Mouse (Mus musculus) midbrain, embryonic 10.5 days (tissue): ENCODE data around the gene Otx2. TPM values are rescaled to one million over a fixed set of nuclear protein-coding genes. Genes with fewer than 3 reads are reported as not detected.
A peak's percentile ranks its signal among the peaks of the same experiment; 100 is the strongest.

Source experiments
- DNase-seq: peaks from one replicate; pipeline ENCODE4 v3.0.0-alpha.2; 2017; ENCODE audit warnings: low spot score
- H3K27ac ChIP-seq: fragments of 300-500 bp; sonication (generic); replicated peaks from 2 replicates; pipeline ENCODE4 v1.5.1; 2016; ENCODE audit warnings: mild to moderate bottlenecking
- H3K27me3 ChIP-seq: fragments of 300-500 bp; sonication (generic); 2 replicates; pipeline ENCODE4 v1.6.1; 2016; ENCODE audit warnings: low read depth, mild to moderate bottlenecking; ENCODE audit not compliant: poor library complexity, severe bottlenecking
- H3K36me3 ChIP-seq: fragments of 300-500 bp; sonication (generic); 2 replicates; pipeline ENCODE4 v1.6.1; 2016; ENCODE audit warnings: mild to moderate bottlenecking, moderate library complexity
- H3K4me1 ChIP-seq: fragments of 300-500 bp; sonication (generic); 2 replicates; pipeline ENCODE4 v1.6.1; 2016
- H3K4me3 ChIP-seq: fragments of 300-500 bp; sonication (generic); 2 replicates; pipeline ENCODE4 v1.5.1; 2016; ENCODE audit warnings: mild to moderate bottlenecking, moderate library complexity
- H3K9me3 ChIP-seq: fragments of 300-500 bp; sonication (generic); replicated peaks from 2 replicates; pipeline ENCODE4 v1.6.1; 2016; ENCODE audit warnings: mild to moderate bottlenecking
- WGBS: fragments of 180-500 bp; shearing (Covaris S2); methylation state at CpG from one replicate; pipeline ENCODE4 v1.1.7; 2016; 5-methylcytosine and 5-hydroxymethylcytosine counted together
- polyA plus RNA-seq: library from polyadenylated mRNA; unstranded; fragments of >200 nt; fragmentation: Nextera tagmentation; extraction: Ambion mirVana; gene quantifications from 2 replicates; pipeline ENCODE4 v1.2.1, GENCODE M21; 2016

Otx2 gene
- 149 and 169 TPM in 2 replicates for polyA plus RNA-seq

DNA sequence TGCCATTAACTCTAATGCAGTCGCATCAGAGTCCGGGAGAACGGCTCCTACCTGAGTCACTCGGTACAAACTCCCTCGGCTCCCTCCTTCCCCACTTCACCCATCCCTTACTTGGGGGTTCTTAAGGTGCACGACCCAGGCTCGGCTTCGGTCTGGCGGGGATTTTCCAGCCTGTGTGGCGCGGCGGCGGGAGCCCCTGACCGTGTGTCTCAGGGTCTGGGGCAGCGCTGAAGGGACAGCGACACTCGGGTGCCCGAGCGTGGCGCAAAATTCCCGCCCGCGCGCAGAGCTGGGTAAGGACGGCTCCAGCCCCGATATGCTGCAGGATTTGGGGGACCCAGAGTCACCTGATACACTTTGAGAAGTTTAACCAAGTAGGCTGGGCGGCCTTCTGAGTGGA is at the start of gene Otx2:
Gene Otx2 (minus strand): TSS at position 279 of the 400 bp plus-strand sequence.
- peak; percentile 64 for DNase-seq
- under 1% methylated on average over 27 of the region's 27 CpGs for WGBS
- no peaks in the 10 kb centered on the region for H3K9me3 ChIP-seq
- peak within 1 kb of the TSS; percentile 100 for H3K27ac ChIP-seq
- H3K36me3 ChIP-seq = no peaks in the 10 kb centered on the region
- peak within 1 kb of the TSS; percentile 97 for H3K4me3 ChIP-seq
- H3K4me1 ChIP-seq = peaks cover 71% of the 10 kb centered on the region
- peaks cover 76% of the 10 kb centered on the region for H3K27me3 ChIP-seq

DNA sequence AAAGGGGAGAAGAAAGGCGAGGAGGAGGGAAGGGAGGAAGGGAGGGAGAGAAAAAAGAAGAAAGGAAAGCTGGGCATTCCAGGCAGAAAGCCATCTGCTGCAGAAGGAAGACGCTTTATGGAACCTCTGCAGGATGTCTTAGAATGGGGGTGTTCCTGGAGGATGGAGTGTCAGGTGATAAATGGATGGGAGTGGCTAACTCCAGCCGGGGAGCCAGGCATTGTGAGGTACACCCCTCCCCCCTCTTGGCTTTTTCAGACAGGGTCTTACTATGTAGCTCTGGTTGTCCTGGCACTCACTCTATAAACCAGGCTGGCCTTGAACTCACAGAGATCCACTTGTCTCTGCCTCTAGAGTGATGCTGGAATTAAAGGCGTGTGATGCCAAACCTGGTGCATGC is 49.1 kb upstream of the Otx2 start:
- WGBS = 43% methylated on average over 4 of the region's 4 CpGs
- no peaks in the 10 kb centered on the region for H3K27me3 ChIP-seq
- peaks cover 8% of the 10 kb centered on the region for H3K4me1 ChIP-seq
- H3K9me3 ChIP-seq = no peaks in the 10 kb centered on the region
- H3K4me3 ChIP-seq = no peak overlapping the region
- DNase-seq = no peak
- H3K36me3 ChIP-seq = peaks cover 55% of the 10 kb centered on the region
- peak overlapping the region; percentile 18; the same call in 1 of the 2 replicates for H3K27ac ChIP-seq

DNA sequence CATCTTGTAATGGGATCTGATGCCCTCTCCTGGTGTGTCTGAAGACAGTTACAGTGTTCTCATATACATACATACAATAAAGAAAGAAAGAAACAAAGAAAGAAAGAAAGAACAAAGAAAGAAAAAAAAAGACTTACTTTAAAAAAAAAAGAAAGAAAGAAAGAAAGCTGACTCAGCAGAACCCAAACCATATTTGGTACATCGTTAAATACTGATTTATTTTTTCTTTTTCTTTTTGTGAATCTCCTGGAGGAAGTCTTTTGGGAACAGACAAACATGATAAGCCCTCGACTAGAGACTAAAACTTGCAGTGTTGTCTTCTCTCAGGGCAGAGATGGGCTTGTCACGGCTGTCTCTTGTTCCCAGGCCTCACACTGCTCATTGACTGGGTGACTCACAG is 45.7 kb upstream of the Otx2 start:
- H3K9me3 ChIP-seq = no peaks in the 10 kb centered on the region
- H3K27me3 ChIP-seq = no peaks in the 10 kb centered on the region
- 90% methylated on average over 3 of the region's 3 CpGs for WGBS
- H3K27ac ChIP-seq = no peak overlapping the region
- H3K4me3 ChIP-seq = no peak overlapping the region
- peaks cover 9% of the 10 kb centered on the region for H3K4me1 ChIP-seq
- DNase-seq = no peak
- H3K36me3 ChIP-seq = peaks cover 49% of the 10 kb centered on the region

DNA sequence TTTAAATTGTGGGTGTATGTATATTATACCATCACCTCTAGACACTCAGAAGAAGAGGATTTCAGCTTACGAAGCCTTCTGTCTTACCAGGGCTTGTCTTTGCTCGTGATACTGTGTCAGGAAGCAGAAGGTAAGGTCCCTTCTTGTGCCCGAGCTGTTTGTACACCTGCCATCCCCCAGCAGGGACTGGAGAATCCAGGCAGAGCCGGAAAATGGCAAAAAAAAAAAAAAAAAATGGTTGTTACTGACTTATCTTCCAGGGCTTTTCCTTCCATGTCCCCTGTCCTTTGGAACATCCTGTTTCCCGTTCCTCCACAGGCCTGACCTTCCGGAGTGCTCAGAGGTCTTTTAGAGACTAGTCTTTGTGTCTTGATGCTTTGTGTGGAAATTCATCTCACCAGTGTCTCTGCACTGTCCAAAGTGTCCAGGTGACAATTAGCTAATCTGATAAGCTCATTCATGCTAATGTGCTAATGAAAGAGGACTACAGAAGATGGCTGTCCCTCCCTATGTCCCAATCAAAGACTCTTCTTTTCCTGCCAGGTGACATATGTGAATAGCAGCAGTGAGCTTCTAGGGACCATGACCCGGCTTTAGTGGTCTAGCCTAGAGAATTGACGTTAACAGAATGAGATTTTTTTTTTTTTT is 44.1 kb upstream of the Otx2 start:
- peaks cover 7% of the 10 kb centered on the region for H3K4me1 ChIP-seq
- peaks cover 60% of the 10 kb centered on the region for H3K36me3 ChIP-seq
- H3K27ac ChIP-seq = no peak overlapping the region
- H3K27me3 ChIP-seq = no peaks in the 10 kb centered on the region
- H3K9me3 ChIP-seq = no peaks in the 10 kb centered on the region
- DNase-seq = no peak
- WGBS = 89% methylated on average over 8 of the region's 8 CpGs
- no peak overlapping the region for H3K4me3 ChIP-seq

DNA sequence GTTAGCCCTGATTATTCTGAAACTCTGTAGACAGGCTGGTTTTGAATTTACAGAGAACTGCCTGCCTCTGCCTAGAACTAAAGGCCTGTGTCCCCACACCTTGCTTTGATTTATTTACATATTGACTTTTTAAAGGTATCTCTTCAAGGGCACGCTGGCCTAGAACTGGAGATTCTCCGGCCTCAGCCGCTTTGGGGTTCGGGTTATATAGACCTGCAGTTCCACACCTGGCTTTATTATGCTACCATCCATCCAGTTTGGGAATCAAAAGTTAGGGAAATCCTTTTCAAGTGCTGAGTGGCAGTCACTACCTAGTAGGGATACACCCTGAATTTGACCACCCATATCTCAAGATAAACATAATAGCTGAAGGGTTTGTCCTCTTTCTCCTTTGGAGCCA is 42.8 kb upstream of the Otx2 start:
- Histone ChIP-seq H3K4me1 (peaks cover 7% of the 10 kb centered on the region), H3K4me3 (no peak overlapping the region), H3K9me3 (no peaks in the 10 kb centered on the region), H3K27me3 (no peaks in the 10 kb centered on the region), H3K27ac (no peak overlapping the region), H3K36me3 (peaks cover 60% of the 10 kb centered on the region)
- no peak for DNase-seq
- 90% methylated on average over 4 of the region's 4 CpGs for WGBS

DNA sequence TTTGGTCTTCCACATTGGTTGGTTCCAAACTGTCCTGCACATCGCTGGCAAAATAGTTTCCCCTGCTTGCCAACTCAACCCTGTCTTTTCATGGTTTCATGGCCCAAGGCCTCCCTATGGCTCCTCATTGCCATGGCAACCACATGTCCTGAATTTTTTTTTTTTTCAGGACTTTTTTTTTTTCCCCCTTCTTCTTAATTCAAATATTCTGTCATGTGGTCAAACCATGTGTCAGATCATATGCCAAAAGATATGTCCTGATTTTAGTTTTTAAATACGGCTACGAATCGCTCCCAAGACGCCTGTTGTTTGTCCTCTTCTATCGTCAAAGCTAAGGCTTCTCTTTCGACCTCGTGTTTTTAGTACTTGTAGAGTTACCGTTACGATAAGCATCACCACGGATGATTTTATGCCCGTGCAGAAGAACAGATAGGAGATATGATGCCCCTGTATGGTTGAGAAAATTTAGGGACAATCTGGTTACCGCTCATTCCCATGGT is 37.3 kb upstream of the Otx2 start:
- peaks cover 29% of the 10 kb centered on the region for H3K36me3 ChIP-seq
- peak overlapping the region; percentile 90 for H3K27ac ChIP-seq
- H3K9me3 ChIP-seq = no peaks in the 10 kb centered on the region
- WGBS = 72% methylated on average over 13 of the region's 13 CpGs
- H3K27me3 ChIP-seq = peaks cover 17% of the 10 kb centered on the region
- DNase-seq = no peak
- peak overlapping the region; percentile 56 for H3K4me3 ChIP-seq
- H3K4me1 ChIP-seq = peaks cover 53% of the 10 kb centered on the region

DNA sequence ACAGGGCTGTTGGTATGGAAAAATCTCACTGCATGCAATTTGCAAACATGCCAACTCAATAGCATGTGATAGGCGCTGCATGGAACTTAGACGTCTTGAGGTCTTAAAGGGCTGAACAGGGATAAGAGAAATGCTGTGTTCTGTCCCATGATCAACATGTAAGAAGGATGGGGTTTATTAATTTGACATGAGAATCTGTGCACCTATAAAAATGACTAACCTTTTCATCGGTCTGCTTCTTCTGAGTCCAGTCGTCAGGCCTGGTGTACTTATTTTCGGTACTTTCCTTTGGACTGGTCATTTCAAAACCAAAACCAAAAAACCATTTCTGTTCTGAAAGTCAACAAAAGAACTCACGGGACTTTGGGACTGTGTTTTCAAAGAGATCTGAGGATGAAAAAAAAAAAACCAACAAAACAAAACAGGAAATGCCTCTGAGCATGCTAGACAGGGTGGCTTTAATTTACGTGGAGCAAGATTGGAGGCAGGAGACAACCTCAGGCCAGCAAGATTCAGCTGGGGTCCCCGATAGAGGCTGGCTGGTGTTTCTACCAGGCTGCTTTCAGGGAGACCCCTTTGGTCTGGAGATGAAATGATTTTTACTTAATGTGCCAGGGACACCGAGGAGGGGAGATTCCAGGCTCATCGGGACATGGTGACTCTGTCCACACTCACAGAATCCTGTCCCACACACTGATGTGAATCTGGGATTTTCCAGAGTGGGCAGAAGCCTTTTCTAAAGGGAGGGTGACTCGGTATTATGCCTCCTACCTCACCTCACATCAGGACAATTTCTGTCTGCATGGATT is 36.6 kb upstream of the Otx2 start:
- 21% methylated on average over 11 of the region's 11 CpGs for WGBS
- DNase-seq = peak; percentile 37
- H3K4me3 ChIP-seq = peak overlapping the region; percentile 56
- peaks cover 24% of the 10 kb centered on the region for H3K36me3 ChIP-seq
- H3K4me1 ChIP-seq = peaks cover 53% of the 10 kb centered on the region
- peak overlapping the region; percentile 90 for H3K27ac ChIP-seq
- no peaks in the 10 kb centered on the region for H3K9me3 ChIP-seq
- peaks cover 22% of the 10 kb centered on the region for H3K27me3 ChIP-seq

DNA sequence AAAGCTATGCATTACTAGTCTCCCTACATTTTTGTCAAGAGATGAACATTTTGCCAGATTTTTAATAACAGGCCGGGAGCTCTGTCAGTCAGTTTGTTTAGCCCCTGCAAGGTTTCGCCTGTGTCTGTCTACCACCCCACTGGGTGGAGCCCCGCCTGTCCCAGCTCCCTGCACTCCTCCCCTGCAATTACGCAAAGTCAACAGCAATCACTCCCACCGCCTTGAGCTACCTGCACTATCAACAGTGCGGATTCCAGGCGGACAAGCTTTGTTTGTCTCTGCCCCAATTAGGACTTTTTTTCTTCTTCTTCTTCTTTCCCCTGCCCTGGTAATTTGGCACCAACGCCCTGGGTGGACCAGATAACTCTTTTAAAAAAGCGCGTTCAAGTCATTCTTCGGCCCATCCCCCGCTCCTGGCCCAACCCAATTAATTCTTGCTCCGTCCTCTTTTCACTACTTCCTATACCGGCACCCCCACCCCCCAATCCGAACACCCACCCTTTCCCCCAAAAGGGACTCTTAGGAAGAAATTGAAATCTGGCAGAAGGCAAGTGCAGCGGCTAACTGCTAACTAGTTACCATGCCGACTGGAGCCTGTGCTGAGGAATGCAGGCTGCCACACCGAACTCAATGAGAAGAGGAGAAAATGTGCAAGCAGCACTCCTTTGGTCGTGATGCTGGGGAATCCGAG is 35.9 kb upstream of the Otx2 start:
- no peaks in the 10 kb centered on the region for H3K9me3 ChIP-seq
- DNase-seq = peak; percentile 89
- peaks cover 28% of the 10 kb centered on the region for H3K27me3 ChIP-seq
- under 1% methylated on average over 20 of the region's 20 CpGs for WGBS
- H3K4me3 ChIP-seq = peak overlapping the region; percentile 56
- H3K27ac ChIP-seq = peak overlapping the region; percentile 90
- H3K36me3 ChIP-seq = peaks cover 16% of the 10 kb centered on the region
- H3K4me1 ChIP-seq = peaks cover 53% of the 10 kb centered on the region

DNA sequence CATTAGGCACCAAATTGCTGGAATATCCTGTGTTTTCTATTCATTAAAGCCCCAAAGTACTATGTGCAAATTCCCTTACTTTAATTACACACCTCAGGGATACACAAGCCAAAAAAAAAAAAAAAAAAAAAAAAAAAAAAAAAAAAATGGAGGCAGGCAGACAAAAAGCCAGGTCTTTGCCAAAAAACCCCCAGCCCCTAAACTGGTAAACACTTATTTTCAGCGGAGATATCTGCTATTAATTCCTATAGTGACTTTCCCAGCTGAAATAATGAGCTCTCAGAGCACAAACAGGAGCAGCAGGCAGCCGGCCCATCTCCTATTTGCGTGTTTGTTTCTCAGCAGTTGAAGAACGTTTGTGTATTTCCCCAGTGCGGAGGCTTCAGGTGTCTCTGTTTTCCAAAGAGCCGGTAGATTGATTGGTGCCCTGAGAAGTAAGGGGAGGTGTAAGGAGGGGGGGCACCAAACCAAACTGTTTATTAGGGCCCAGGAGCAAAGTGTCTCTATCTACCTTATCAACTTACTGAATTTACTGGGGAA is 34.3 kb upstream of the Otx2 start:
- Histone ChIP-seq H3K27ac (peak overlapping the region; percentile 90), H3K4me3 (peak overlapping the region; percentile 20; the same call in 1 of the 2 replicates), H3K9me3 (no peaks in the 10 kb centered on the region), H3K27me3 (peaks cover 34% of the 10 kb centered on the region), H3K4me1 (peaks cover 55% of the 10 kb centered on the region), H3K36me3 (peaks cover under 1% of the 10 kb centered on the region; the same call in 1 of the 2 replicates)
- 2% methylated on average over 6 of the region's 6 CpGs for WGBS
- DNase-seq = peak; percentile 23

DNA sequence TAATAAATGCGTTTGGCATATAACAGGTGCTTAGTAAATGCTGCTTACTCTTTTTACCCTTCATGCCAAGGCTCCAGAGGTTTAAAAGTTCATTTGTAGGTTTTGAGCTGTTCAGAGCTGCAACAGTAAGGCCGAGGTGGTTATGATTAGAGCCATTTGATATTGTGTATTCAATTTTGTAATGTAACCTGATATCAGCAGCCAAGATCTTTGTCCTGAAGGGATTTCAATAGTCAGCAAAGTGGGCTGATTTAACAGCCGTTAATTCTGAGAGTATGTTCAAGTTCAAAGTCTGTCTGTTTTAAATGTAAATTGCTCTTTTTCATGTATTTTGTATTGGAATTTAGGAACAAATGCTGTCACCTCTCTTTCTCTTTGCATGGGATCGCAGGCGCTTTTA is 33.8 kb upstream of the Otx2 start:
- DNase-seq = no peak
- H3K4me1 ChIP-seq = peaks cover 55% of the 10 kb centered on the region
- no peaks in the 10 kb centered on the region; the same call in 1 of the 2 replicates for H3K36me3 ChIP-seq
- WGBS = 59% methylated on average over 5 of the region's 5 CpGs
- H3K27ac ChIP-seq = peak overlapping the region; percentile 90; the same call in 1 of the 2 replicates
- H3K27me3 ChIP-seq = peaks cover 34% of the 10 kb centered on the region
- H3K9me3 ChIP-seq = no peaks in the 10 kb centered on the region
- no peak overlapping the region for H3K4me3 ChIP-seq

DNA sequence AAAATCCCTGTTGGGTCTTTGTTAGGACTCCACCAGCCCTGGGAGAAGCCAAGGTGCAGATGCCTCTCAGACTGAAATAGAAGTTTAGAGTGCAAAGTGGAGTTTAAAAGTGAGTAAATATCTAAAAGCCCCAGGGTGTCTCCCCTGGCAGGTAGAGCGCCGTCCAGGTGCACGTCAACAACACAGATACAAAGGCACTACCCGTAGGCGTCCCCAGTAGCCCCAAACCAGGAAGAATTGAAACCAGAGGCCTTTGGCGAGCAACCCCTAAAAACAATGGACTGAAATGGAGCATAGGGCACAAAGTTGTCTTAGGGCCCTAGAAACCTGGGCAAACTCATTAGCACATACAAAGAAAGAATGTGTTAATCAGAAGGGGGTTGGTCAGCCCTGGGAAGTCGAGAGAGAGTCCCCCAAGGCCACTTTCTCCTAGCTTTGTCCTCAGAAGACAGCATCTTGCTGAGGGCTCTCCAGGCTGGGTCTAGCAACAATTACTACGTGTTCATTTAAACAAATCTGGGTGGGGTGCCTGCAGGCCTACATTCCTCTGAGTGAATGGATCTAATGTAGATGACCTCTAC is 27.3 kb upstream of the Otx2 start:
- no peak for DNase-seq
- H3K27me3 ChIP-seq = peaks cover 17% of the 10 kb centered on the region
- H3K4me3 ChIP-seq = no peak overlapping the region
- H3K27ac ChIP-seq = no peak overlapping the region
- H3K4me1 ChIP-seq = peaks cover 10% of the 10 kb centered on the region
- WGBS = 27% methylated on average over 8 of the region's 8 CpGs
- H3K9me3 ChIP-seq = no peaks in the 10 kb centered on the region
- no peaks in the 10 kb centered on the region; the same call in 1 of the 2 replicates for H3K36me3 ChIP-seq

DNA sequence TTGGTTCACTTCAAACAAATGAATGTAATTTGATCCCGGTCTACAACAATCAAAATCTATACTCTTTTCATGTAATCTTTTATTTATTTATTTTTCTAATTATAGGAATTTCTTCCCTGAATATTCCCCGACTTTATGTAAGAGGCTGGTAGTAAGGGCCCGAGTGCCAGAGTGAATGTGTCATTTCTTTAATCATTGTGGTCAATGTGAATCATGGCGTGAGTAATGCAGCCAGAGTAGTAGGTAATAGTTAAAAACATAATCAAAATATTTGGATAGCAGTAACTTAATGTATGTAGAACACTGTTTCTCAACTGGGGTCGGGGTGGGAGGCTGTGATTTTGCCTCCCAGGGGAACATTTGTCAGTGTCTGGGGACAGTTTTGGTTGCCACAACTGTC is 6.0 kb upstream of the Otx2 start:
- no peak for DNase-seq
- H3K36me3 ChIP-seq = peaks cover 7% of the 10 kb centered on the region
- H3K9me3 ChIP-seq = no peaks in the 10 kb centered on the region
- no peak overlapping the region for H3K4me3 ChIP-seq
- peaks cover 19% of the 10 kb centered on the region for H3K27me3 ChIP-seq
- peaks cover 49% of the 10 kb centered on the region for H3K4me1 ChIP-seq
- WGBS = 84% methylated on average over 5 of the region's 5 CpGs
- no peak overlapping the region for H3K27ac ChIP-seq
